Mouse (Mus musculus) lung, adult 2 months (tissue): ENCODE measurements at regions not wholly inside any gene's neighbourhood (a gene's known extent, or its start where the extent isn't known, plus 50 kb on each side); places are given as distances from the start of the nearest gene placed in this dataset.

ENCODE experiments used
- CTCF ChIP-seq: fragments of 200-500 bp; IDR thresholded peaks from 2 replicates; pipeline ENCODE4 v1.5.1; 2011; ENCODE audit warnings: mild to moderate bottlenecking, low read length, control low read depth; ENCODE audit not compliant: insufficient read depth
- POLR2A ChIP-seq: fragments of 200-500 bp; IDR thresholded peaks from 2 replicates; pipeline ENCODE4 v1.6.1; 2011; ENCODE audit warnings: low read depth, mild to moderate bottlenecking, control low read depth, low read length, borderline replicate concordance; ENCODE audit errors: extremely low read depth

GRCm38 (mm10) chr3:130839924-130840440 is 109.8 kb upstream of the Rpl34 start:
- TF ChIP-seq CTCF: no peak
- TF ChIP-seq POLR2A: no peak
